Mouse (Mus musculus) spleen, embryonic (tissue): ENCODE measurements at regions not wholly inside any gene's neighbourhood (a gene's known extent, or its start where the extent isn't known, plus 50 kb on each side); places are given as distances from the start of the nearest gene placed in this dataset.

Experiments
- CTCF ChIA-PET: fragments of 350-600 bp; sonication (Branson Sonifier 250); formaldehyde crosslinking; loops from one replicate; lab custom pipeline; 2022; lab: Charles Lee

DNA sequence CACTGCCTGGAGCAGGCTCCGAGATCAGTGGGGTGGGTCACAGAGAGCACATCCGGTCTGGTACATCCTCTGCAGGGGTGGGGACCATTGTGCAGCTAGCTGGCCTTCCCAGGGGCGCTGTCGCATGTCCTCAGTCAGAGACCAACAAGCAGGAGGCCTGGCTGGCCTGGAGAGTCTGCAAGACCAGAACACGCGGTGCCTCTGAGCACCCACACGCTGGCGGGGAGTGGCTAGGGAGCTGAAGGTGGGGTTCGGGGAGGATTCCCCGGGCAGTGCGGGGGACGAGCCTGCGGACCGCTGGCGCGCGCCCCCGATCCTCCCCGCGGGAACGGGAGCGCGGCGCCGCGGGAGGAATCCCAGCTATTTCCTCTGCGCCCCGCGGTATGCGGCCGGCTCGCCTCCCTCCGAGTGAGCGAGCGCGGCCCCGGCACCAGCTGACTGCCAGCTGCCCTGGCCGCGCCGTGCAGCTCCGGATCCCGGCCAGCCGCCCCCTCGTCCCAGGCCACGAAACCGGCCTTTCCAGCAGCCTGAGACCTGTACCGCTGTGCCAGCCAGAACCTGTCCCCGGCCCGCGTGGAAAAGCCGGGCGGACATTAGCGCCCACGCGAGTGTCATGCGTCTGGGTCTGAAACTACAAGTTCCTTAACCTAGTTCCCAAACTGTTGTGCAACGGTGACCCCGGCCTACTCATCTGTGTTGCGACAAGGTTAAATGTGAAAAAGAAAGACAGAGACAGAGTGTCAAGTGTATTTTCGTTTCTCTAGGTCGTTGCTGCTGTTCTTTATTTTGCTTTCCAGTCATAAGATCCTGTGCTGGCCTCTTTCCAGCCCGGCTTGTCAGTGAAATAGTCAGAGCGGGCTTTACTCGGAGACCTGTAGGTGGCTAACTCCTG lies 61.2 kb downstream of the Pkdcc start:
- CTCF ChIA-PET, result interaction anchor here (0.8 to 0.9 kb wide), 2 partner anchors 36 to 56 kb away, joined by 3 to 4 read pairs; no protein-coding TSS in a partner anchor

DNA sequence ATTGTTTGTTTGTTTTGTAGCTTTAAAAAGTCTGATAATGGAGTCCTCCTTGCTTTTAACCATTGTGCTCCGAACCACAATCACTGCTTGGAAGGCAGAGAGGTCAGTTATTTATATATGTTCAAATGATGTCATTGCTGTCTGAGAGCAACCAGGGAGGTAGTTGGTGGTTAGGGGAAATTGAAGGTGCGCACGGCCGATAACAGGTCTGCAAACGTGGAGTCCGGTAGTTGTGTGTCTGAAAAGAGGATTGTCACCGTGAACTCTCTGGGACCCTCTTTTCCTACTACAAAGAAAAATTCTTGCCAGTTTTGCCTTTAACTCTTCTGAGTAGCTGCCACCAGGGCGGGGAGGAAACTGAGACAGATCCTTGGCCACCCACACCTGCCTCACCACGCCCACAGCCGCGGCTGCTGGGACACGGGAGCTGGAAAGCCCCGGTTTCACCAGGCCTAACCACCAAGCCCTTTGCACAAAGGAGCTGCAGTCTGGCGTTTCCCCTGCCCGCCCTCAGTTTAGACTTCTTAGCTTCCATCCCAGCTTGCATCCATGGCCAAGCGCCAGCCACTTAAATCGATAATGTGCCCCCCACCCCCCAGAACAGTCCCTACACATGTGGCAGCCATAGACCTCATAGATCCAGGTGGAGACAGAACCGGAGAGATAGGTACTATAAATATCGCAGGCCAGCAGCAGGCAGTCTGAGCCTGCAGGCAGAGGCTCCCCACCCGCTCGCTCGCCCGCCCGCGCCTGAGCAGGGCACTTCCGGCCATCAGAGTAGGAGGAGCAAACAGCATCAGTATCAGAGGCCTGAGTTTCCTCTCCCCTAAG lies 62.2 kb downstream of the Pkdcc start:
- CTCF ChIA-PET, result interaction anchor here (0.6 kb wide), 1 partner anchor 69 kb away, joined by 3 read pairs; no protein-coding TSS in a partner anchor

DNA sequence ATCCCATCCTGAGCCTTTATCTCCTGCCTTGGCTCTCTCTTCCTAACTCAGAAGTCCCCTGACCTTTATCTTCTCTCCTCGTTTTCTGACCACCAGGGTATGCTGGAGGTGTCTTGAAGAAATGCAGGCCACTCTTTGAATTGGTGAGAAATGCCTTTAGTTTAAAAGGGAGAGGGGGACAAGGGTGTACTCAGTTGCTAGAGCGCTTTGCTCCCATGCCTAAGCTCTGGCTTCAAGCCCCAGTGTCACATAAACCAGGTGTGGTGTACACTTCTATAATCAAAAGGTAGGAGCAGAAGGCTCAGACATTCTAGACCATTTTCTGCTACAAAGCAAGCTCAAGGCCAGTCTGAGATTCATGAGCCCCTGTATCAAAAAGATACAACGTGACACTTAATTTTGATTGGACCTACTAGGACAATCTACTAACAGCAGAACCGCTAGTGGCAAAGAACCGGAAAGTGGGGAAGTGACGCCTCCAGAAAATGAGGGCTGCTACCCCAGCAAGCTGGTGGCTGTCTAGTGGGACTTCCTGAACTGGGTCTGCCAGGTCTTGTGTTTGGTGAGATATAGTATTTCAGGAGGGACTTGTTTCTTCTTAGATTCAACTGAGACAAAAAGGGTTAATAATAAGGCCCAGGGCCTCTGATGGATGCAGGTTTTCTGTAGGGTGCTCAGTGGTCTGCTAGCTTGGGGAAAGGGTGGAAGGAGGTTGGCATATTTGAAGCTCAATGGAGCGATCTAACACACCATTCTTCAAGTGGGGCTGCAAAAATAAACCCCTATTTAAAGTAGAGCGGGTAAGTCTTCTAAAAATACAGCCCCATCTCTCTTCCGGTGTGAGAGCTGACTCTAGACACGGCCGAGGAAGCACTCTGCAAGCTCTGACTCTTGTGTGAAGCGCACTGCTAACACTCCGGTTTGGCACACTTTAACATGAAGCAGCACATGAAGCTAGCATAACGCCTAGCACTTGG lies 63.1 kb downstream of the Pkdcc start:
- CTCF ChIA-PET, result interaction anchor here (0.7 to 1.8 kb wide), 2 partner anchors 13 to 118 kb away, joined by 3 to 4 read pairs; no protein-coding TSS in a partner anchor

DNA sequence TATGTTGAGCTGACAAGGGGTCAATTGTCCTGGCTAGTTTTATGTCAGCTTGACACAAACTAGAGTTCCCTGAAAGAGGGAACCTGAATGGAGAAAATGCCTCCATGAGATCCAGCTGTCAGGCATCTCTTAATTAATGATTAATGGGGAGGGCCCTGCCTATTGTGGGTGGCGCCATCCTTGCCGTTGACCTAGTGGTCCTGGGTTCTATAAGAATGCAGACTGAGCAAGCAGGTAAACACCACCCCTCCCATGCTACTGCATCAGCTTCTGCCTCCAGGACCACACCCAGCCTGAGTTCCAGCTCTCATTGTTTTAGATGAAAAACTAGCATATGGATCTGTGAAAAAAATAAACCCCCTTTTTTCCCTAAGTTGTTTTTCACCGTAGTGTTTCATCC lies 67.4 kb upstream of the Eml4 start:
- CTCF ChIA-PET, result no interaction called here

DNA sequence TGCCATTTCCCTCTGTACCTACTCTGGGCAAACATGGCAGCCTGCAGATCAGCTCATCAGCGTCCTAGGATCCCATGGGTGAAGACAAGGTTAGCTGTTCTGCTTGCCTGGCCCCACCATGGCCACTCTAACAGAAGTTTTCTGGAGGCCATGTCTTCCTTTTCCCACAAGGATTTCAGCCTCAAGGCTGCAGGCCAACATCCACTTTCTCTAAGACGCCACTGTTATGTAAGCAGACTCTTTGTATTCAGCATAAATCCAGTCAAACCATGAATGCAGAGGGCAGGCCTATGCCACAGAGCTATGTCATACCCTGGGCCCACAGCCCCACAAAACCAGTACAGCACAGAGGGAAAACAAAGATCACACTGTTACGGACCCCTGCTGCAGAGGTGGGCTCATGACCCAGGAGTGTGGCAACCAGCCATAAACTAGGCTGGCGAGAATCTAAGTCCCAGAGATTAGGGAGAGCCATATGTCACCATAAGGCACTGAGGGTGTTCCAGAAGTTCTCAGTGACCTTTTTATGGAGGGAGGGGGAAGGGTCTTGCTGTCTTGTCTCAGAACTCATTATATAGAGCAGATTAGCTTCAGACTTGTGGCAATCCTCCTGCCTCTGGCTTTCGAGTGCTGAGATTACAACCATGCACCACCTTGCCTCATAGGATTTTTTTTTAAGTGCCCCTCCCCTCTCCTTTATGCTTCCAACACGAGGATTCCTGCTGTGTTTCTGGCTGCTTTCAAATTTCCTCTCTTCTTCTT lies 63.2 kb upstream of the Eml4 start:
- CTCF ChIA-PET, result no interaction called here

DNA sequence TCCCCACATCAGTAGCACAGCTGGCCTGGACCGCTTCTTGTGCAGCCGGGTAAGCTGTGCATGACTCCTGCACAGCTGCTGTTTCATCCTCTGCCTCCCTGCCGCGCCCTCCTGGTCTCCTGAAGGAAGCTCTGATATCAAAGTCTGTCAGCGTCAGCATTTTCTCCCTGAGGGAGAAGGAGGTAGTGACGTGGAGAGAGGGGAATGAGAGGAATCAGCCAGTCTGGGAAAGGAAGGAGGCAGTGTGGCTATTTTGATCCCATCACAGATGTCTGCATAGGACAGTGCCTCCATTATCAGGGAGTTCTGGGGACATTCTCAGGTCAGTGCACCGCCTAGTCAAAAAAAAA lies 62.6 kb upstream of the Eml4 start:
- CTCF ChIA-PET, result no interaction called here

DNA sequence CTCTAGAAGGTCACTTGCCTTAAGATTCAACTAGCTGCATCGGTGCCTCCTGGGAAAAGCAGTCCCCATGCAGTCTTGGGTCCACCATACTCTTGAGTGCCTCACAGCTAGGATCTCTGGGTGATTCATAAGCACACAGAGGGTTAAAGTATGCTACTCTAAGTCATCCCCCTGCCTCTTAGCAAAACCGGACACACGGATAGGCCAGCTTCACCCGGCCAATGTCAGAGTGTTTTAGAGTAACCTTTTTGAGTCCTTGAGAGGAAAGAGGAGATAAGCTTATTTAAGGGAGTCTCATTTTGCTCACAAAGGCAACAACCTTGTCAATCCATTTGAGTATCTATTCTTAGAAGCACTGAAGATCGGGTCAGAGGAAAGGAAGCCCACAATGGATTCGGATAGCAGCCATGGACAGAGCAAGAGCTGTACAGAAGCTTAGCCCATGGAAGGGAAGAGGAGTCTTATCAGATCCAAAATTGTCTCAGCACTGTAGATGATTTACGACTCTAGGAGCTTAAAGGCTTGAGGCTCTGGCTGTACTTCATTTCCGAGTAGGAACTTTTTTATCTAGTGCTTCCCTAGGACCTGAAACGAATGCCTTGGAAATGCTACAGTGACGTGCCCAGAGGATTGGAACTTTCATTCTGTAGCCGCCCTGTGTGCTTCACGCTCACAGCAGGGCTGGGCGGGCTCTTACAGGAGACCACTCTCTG lies 55.0 kb upstream of the Eml4 start:
- CTCF ChIA-PET, result interaction anchor here (0.6 kb wide), 1 partner anchor 24 kb away, joined by 3 read pairs; no protein-coding TSS in a partner anchor

DNA sequence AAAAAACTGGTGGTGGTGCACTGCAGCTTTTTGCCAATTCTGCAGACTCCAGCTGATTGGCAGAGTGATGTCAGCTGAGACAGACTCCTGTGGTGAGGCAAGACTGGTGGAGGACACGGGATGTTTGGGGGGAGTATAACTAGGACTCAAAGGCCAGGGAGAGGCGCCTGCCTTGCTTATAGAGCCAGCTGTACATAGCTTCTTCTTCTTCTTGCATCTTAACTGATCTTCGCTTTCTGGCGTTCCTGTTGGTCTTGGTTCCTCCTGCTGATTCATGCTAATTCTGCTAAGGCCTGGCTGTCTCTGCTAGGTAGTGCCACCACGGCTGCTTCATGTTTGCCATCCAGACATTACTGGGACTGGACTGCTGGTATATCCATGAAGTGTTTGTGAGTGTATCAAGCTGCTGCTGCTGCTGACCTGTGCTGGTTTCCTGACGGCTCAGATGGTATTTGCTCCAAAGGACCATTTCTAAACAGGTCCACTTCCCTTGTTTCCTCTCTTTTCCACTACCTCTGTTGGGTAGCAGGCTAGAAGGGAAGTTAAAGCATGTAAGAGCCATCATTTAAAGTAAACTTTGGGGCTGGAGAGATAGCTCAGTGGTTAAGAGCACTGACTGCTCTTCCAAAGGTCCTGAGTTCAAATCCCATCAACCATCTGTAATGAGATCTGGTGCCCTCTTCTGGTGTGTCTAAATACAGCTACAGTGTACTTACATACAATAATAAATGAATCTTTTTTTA lies 53.2 kb upstream of the Eml4 start:
- CTCF ChIA-PET, result no interaction called here
